Mouse (Mus musculus): Measurements from ENCODE around the gene Chil1. TPM values are rescaled to one million over a fixed set of nuclear protein-coding genes. Genes with fewer than 3 reads are reported as not detected.
A peak's percentile ranks its signal among the peaks of the same experiment; 100 is the strongest.

Gene Chil1
- total and polyA plus RNA-seq, 3 experiments, result 0.20 to 1.6 (median 1.1) TPM

GRCm38 (mm10) chr1:134173081-134173480 is 8.9 kb upstream of the Chil1 start:
- DNase-seq, result no peak

- DNase-seq, result no peak
Observed at GRCm38 (mm10) chr1:134177976-134178375, 4.0 kb upstream of the Chil1 start.

GRCm38 (mm10) chr1:134184089-134184488 is 2.1 kb downstream of the Chil1 start:
- no peak for DNase-seq

- DNase-seq, result no peak
Observed at GRCm38 (mm10) chr1:134188217-134188616, 6.2 kb downstream of the Chil1 start.

- DNase-seq, result no peak
Observed at GRCm38 (mm10) chr1:134188989-134189729, 7.2 kb downstream of the Chil1 start.

- no peak for DNase-seq
Observed at GRCm38 (mm10) chr1:134191192-134191591, 9.2 kb downstream of the Chil1 start.

- DNase-seq, result no peak
Observed at GRCm38 (mm10) chr1:134192024-134192423, 10.0 kb downstream of the Chil1 start.

- DNase-seq, result no peak
Observed at GRCm38 (mm10) chr1:134193126-134193525, 11.2 kb downstream of the Chil1 start, which contains the start of gene Mybph. Mybph (plus strand) TSS chr1:134193448.

- DNase-seq, result peak; percentile 60
Observed at GRCm38 (mm10) chr1:134193674-134194197, 11.8 kb downstream of the Chil1 start.

GRCm38 (mm10) chr1:134194298-134195022 is 12.5 kb downstream of the Chil1 start:
- no peak for DNase-seq

GRCm38 (mm10) chr1:134195117-134195516 is 13.1 kb downstream of the Chil1 start:
- DNase-seq, result no peak

GRCm38 (mm10) chr1:134195571-134195970 is 13.6 kb downstream of the Chil1 start:
- DNase-seq, result no peak

GRCm38 (mm10) chr1:134195979-134196378 is 14.0 kb downstream of the Chil1 start:
- no peak for DNase-seq

GRCm38 (mm10) chr1:134196386-134196785 is 14.4 kb downstream of the Chil1 start:
- DNase-seq, result peak; percentile 90

GRCm38 (mm10) chr1:134197325-134197982 is 15.5 kb downstream of the Chil1 start:
- DNase-seq, result no peak

- DNase-seq, result no peak
Observed at GRCm38 (mm10) chr1:134198197-134198995, 16.4 kb downstream of the Chil1 start.

GRCm38 (mm10) chr1:134200481-134200880 is 18.5 kb downstream of the Chil1 start:
- DNase-seq, result no peak

- no peak for DNase-seq
Observed at GRCm38 (mm10) chr1:134200998-134201686, 19.2 kb downstream of the Chil1 start.

GRCm38 (mm10) chr1:134201751-134202420 is 19.9 kb downstream of the Chil1 start:
- DNase-seq, result no peak

GRCm38 (mm10) chr1:134204230-134204629 is 22.3 kb downstream of the Chil1 start:
- no peak for DNase-seq
